Mouse (Mus musculus) frontal cortex, postnatal 36 days (tissue): ENCODE measurements around the gene Fto.

ENCODE experiments used
- DNase-seq, 2 experiments: peaks; one replicate each; pipeline ENCODE4 v3.0.0; 2022; ENCODE audit warnings: low spot score in 2 of 2

Fto gene

DNA sequence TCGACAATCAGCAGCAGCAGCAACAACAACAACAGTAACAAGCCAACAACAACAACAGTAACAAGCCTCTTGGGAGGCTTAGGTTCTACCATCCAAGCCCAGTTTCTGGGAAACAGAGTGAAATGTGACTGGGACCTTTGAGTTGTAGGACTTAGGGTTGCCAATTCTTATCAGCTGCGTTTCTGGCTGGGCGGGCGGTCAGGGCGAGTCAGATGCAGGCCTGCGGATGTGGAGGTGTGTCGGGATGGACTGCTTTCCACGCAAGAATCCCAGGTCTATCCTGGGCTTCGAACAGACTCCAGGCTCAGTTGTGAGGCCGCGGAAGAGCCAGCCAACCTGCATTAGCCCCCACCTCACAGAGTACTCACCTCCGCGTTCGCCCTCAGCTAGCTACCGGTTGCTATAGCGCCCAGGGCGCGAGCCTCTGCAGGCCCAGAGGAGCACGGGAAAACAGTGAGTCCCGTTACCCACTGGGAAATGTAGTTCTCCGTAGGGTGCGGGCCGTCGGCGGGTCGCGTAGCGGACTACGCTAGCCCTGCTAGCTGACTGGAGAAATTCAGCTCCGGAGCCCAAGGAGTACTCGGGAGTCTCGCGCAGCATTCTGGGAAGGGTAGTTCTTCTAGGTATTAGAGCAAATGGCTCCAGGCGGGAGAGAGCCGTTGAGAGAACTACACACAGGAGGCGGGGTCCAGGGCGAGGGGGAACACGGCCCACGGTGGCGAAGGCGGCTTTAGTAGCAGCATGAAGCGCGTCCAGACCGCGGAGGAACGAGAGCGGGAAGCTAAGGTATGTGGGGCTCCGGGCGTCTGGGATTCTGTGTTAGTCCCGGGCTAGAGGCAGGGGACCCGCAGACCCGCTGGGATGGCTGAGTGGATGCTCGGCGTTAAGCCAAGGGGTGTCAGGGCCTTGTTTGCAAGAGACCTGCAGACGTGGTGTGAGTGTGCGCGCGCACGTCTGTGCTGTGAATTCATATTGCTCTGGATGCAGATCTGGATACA is at the start of gene Fto, which contains the start of gene Rpgrip1l:
Gene Fto, plus strand, starts transcription at position 691 of the 998 bp plus-strand sequence.
Gene Rpgrip1l, minus strand, starts transcription at position 428 of the 998 bp plus-strand sequence.
- peak; percentile 98 to 99 for DNase-seq

DNA sequence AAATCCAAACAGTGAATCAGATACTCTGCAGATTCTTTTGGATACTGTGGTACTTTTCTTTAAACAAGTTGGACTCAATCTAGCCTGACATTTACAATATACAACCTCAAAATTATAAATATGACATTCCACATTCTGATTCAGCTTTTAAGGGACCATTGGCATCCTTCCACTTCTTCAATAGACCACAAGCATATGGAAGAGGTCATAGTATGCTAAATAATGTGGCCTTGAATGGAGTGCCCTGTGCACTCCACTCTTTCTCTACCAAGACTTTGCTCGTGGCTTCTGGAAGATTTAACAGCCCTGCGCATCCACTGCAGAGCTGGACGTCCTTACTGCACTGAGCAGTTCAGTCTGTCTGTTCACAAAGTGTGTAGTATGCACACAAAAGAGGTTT is 49.4 kb upstream of the Fto start:
- DNase-seq: no peak

DNA sequence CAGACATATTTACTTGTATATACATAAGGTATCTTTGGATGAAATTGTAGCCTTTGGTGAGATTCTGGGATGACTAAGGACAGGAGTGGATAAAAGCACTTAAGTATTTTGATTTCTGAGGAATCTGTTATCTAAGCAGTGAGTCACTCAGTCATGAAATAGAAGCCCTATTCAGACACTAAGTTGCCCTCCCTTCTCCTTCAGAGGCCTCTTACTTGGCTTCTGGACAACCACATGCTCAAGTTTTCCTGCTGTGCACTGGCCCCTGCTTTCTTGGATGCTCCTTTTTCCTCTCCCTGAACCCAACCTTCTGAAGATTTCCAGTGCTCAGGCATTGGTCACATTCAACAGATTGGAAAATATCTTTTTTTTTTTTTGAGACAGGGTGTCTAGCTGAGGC is 48.8 kb upstream of the Fto start:
- no peak for DNase-seq

DNA sequence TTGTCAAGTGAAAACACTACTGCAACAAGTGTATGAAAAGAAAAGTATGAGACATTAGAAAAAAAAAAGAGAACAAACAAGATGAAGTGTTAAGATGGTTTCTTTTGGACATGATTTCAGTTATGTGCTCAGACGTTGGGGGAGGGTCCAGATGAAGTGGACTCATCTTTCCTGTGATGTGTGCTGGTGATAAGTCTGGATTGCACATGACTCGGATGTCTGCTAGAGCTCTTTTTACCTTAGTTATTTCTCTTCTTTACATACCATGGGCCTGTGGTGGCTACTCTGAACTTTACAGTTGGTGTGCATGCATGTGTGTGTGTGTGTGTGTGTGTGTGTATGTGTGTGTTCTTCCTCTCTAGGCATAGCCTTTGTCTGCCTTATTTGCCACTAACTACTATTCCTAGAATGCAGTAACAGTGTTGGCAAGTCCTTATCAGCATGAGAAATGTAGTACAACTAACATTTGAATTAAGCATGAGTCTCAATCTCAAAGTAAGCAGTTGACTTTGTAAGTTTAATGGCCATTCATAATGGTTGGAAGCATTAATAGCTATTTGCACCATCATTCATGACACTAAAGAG is 43.9 kb upstream of the Fto start:
- DNase-seq: no peak

DNA sequence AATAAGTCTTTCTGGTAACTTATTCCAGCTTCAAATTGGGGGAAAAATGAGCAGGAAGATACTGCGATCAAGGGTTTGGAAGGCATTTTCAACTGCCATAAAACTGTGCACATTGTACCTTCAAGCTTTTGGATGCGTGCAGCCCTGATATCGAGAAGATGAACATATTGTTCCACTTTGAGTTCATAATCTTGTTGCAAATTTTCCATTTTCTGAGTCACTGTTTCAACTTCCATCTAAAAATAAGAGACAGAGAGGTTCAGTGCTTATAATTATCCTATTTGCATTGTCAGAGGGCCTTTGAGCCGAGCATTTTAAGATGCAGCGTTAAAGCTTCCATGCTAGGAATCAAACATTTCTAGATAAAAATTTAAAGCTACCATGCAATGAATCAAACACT is 39.8 kb upstream of the Fto start:
- DNase-seq: peak in 1 of 2 experiments; percentile 44

DNA sequence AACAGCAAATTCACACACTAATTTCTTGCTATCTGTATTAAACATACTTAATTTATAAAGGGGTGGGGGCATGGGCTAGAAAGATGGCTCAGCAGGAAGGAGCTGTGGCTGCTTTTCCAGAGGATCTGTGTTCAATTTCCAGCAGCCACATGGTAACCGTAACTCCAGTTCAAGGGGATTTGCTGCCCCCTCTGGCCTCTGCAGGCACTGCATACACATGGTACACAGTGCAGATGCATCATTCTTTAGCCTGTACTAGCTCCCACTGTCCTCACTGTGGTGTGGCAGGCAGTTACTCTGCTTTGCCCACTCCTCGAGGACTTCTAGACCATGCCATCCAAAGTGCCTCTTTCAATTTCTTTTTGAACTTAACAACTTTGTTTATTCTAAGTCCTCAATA is 37.0 kb upstream of the Fto start:
- DNase-seq: no peak

DNA sequence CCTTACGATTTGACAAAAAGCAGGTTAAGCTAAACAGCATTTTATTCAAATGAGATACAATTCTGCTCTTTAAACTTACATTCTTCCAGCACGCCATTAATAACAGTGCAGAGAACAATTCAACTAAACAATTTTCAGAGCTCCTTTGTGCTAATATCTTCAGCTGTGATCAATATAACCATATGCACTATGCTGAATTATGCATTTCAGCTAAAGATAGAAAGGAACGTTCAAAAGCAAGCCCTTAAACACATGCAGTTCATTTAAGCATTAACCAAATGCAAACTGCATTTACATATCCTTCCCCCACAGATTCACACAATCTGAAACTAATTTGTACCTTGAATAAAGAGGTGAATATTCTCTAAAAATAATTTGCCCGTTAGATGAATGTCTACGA is 35.3 kb upstream of the Fto start:
- DNase-seq: no peak

DNA sequence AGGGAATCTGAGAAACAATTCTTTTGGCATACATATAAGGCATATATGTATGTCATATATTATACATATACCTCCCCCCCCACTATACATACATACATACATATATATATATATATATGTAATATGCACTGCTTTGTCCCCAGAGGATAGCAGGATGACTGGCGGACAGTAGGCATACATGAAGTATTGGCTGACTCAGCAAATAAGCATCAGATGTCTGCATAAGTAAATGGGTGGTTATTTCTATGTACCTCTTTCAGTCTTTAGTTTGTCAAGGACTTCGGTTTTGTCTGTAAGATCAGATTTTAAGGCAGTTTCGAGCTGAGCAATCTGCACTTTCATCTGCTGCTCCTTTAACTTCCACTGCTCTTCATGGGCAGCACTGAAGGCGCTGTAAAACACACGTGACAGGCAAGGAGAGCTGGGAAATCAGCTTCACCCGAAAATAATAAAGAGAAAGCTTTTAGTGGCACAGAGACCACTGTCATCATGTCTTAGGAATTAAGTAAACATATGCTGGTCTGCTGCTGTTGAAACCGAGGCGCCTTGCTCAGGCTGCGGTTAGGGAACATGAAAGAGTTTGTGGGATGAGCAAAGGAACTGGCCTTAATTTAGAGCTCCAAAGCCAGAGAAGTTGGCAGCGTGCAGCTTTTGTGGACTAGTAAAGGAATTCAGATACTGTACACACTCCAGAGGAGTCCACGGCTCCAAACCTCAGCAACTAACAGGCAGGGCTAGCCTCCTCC is 32.7 kb upstream of the Fto start:
- DNase-seq: peak; percentile 17 to 22

DNA sequence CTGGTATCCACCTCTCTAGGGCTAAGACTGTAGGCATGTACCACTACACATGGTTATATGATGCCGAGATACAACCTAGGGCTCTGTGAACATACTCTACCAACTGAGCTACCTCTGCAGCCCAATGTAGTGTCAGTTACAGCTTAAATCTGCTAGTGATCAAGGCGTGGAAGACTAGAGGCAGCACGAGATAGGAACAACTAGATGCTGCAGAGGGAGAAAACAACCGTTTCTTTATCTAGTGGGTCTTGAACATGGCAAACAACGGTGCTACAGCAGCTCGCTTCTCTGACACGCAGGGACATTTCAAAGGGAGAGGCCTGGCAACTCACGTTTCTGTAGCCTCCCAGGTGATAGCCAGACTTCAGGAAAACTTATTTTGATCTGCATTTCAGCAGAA is 31.8 kb upstream of the Fto start:
- no peak for DNase-seq

DNA sequence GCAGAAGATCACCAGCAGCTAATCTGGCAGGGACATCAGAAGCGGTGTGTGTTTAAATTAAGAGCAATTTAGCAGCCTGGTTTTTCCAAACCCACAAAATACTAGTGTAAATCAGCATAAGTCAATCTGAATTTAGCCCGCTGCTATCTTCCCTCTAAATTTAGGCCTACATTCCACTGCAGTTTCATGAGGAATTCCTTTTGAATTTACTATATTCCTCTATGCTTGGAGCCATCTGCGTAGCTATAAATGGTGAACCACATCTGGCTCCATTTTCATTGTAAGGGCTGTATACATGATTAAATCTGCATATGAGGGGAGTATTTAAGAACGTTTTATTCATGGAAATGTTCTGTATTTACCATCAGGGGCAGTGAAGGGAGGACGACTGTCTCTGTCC is 30.7 kb upstream of the Fto start:
- DNase-seq: peak in 1 of 2 experiments; percentile 27

DNA sequence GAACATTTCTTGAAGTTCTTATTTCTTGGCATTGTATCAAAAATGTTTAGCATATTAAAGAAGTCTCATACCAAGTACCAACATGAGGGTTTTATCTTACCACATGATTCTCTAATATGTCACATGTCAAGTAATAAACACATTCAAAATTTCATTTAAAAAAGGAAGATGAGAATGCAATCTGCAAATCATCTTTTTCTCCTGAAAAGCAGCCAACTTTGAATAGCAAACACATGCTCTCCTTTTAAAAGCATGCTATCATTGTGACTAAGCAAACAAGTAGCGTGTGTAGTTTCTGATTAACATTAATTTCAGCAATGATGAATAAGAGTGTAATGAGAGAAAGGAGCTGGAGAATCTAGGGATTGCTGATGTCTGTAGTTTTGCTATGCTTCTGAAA is 29.5 kb upstream of the Fto start:
- no peak for DNase-seq

DNA sequence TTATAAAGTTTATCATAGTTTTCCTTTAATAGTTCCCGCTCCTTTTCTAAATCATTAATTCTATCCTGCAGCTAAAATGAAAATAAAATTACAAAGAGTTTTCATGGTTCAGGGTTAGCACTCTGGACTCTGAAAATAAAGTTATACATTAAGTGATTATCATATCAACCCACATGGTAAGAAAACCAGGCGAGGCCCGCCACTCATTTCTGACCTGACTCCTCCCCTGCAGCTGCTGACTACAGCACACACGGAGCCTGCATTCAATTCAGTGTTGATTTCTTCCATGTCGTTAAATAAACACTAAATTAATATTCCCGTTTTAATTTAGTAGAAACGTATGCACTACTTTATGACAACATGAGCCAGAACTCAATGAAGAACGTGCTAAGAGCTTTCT is 27.1 kb upstream of the Fto start:
- no peak for DNase-seq

DNA sequence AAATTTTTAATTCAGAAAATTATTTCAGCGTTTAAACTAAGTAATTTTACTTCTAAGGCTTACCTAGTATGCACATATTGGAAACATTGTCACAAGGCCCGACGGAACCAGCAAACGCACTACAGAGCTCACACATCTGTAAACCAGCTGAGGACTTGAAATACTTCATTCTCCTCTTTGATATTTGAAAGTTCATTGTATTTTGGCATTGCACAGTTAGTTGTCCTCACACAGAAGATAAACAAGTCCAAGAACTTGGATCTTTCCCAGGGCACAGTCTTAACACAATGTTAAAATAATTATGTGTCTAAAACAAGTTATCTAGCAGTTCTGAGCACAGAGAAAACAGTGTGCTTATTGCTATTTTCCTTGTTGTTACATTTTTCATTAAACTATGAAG is 22.7 kb upstream of the Fto start:
- DNase-seq: no peak

DNA sequence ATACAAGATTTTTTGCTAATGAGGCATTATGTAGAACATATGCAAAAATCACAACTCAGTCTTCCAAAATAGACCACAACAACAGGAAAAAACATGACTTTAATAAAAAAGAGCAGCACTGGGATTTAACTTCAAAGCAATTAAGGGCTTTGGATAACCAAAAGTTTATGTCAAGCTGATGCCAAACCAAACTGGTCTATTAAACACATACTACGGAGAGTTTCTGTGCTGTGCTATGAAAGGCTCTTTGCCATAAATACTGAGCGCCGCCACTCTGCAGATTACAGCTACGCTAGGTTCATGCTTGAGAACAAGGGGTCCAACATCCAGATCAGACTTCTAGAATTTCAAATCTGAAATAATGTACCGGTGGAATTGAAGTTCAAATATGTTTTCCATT is 17.5 kb upstream of the Fto start:
- DNase-seq: no peak

DNA sequence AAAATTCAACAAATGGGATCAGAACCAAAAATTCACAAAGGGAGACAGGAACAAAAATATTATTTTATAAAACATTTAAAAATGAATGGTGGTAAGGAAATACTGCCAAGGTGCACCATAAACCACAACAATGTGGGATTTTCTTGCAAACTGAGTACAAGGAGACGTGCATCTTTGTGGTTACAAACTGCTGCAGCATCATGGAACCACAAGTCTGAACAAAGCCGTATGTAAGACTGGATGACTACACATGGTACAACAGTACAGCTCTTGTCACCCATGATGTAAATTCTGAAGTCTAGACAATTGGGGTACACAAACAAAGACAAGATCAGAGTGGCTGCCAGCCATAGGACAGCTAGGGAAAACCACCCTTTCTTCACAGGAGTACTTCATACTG is 14.7 kb upstream of the Fto start:
- DNase-seq: no peak

DNA sequence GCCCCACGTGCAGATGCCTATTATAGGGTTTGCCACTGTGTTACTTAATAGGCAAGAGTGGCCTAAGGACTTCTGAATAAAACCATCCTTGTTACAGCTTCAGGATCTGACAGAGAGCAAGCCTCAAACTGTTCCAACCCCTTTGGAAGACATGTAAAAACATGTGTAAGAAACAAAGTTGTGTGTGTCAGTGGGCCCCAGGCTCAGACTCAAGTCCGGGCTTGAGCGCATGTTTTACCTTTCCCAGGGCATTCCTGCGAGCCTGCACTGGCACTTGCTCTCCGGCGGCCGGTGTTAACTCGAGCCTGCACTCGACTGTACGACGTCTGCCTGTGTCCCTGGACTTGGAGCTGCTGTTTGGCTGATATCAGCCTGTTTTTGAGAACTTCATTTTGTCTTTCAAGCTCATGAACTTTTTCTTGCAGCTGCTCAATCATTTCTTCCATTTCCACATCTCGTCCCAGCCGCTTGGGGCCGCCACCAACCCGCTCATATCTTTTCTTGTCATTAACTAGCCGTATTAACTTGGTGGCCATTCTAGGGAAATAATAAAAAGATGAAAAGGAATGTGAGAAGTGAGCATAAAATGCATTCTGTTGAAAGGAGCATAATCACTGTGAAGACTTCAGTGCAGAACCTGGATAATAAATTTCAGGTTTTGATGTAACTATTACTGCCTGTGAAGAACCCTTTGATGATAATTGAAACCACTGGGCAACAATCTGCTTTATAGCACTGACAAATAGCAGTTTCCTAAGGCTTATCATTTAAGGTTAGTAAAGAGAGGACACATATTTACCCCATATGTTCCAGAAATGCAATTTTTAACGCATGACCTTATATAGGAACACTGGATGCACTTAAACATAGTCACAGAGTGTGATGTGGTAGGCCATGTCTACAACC is 8.6 kb upstream of the Fto start:
- DNase-seq: no peak

DNA sequence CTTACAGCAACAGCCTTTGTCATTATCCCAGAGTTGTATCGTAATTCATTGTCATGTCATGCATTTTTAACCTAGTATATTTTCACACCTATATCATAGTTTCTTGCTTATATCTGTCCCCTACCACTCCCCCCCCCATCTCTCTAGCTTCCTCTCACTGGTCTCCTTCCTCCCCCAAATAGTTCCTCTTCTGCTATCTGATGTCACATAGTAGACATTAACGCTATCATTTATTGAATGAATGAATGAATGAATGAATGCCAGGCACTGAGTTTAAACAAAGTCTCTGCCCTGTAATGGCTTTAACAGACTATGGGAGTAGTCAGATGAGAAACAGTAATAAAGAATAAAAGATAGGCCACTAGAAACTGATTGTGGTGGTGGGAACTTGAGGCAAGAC is 983 bp upstream of the Fto start:
- DNase-seq: no peak

DNA sequence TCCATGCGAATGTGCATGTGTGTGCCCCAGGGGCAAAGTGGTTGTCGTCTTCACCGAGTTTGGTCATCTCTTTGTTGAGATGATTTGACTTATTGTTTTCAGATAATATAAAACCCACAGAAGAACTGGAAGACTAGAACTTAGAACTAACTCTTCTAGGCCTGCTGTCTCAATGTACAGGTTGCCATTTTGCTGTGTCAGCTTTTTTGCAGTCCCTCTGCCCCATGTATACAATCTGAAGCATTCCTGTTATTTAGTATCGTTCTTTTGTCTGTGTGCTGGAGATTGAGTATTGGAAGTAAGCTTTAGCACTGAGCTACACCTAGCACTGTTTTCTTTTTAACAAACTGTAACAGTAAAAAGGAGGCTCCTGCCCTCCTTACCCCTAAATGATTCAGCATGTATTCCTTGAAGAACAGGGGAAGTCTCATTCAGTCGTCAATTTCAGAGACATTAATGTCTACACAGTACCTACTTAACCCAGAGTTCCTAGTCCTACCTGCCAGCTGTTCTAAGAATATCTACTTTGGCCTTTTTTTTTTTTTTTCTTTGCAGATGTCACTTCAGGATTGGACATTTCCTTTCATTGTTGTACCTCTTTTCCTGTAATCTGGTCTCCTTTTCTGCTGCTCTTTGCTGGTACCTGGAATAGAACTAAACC is 4.4 kb downstream of the Fto start:
- DNase-seq: no peak

DNA sequence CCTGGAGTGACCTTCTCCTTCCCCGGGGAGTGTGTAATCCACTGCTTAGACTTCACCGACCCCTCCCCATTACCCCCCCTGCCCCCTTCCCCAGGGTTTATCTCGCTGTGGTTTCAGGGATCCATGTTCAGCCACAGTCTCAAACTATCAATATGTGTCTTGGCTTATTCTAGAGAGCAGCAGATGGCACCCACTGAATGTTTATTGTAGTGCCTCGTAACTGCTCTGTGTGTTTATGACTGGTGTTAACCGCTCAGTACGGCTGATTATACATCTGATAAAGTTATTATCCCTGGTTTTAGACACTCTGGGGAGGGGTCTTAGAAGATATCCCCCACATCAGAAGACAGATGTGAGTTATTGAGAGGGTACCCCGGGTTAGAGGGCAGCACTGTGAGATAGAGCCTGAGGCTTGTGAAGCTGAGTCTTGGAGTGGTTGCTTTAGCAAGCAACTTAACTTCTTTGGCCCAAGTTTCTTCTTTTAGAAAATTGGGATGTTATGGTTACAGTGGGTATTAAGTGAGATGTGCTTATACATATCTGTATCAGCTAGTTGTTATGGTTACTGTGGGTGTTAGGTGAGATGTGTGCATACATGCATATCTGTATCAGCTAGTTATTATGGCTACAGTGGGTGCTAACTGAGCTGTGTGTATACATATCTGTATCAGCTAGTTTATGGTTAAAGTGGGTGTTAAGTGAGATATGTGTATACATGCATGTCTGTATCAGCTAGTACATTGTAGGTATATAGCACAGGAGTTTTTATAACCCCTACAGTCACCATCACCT is 5.8 kb downstream of the Fto start:
- no peak for DNase-seq

DNA sequence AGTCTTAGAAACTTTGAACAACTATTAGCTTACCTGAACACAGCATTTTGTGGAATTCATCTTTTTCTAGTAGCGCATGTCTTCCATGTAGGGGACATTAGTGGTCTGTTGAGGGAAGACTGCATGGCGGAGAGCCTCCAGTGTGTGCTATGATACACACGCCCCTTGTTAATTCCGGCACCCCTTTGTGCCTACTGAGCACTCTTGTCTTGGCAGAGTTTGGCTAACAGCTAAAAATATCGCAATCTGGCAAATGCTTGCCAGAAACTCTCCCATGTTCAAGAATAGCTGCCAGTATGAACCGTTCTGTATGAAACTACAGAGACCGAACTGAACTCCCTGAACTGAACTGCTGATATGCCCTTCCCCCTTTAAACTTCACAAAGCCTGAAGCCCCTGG is 10.2 kb downstream of the Fto start:
- DNase-seq: peak in 1 of 2 experiments; percentile 45
